Mouse (Mus musculus) ES-Bruce4 (cell line): ENCODE results near the gene Slc26a8. TPM values are rescaled to one million over a fixed set of nuclear protein-coding genes. Genes with fewer than 3 reads are reported as not detected.
A peak's percentile ranks its signal among the peaks of the same experiment; 100 is the strongest.

ENCODE experiments used
- H3K27ac ChIP-seq: 2 replicates; pipeline ENCODE4 v1.5.1; 2012; ENCODE audit warnings: low read length, inconsistent platforms; ENCODE audit not compliant: insufficient read depth
- H3K27me3 ChIP-seq: 2 replicates; pipeline ENCODE4 v1.6.1; 2012; ENCODE audit warnings: mild to moderate bottlenecking, low read length, inconsistent platforms; ENCODE audit not compliant: control insufficient read depth, poor library complexity, insufficient read depth, severe bottlenecking
- H3K36me3 ChIP-seq: 2 replicates; pipeline ENCODE4 v1.6.1; 2012; ENCODE audit warnings: inconsistent platforms, mild to moderate bottlenecking, low read length, moderate library complexity; ENCODE audit not compliant: control insufficient read depth, poor library complexity, insufficient read depth, severe bottlenecking
- H3K4me1 ChIP-seq: one replicate; pipeline ENCODE4 v1.8.1; 2011; ENCODE audit warnings: low read length; ENCODE audit not compliant: control insufficient read depth, insufficient read depth
- H3K4me3 ChIP-seq: 2 replicates; pipeline ENCODE4 v1.5.1; 2011; ENCODE audit warnings: low read depth, mild to moderate bottlenecking, low read length
- H3K9ac ChIP-seq: 2 replicates; pipeline ENCODE4 v1.6.1; 2012; ENCODE audit warnings: low read depth, mild to moderate bottlenecking, inconsistent platforms; ENCODE audit not compliant: poor library complexity, severe bottlenecking
- H3K9me3 ChIP-seq: replicated peaks from 2 replicates; pipeline ENCODE4 v1.6.1; 2012; ENCODE audit warnings: mild to moderate bottlenecking, low read length, inconsistent platforms; ENCODE audit not compliant: control insufficient read depth, poor library complexity, insufficient read depth, severe bottlenecking
- CTCF ChIP-seq: IDR thresholded peaks from one replicate; pipeline ENCODE4 v1.8.1; 2011; ENCODE audit warnings: low read depth, low read length
- EP300 ChIP-seq: IDR thresholded peaks from 2 replicates; pipeline ENCODE4 v1.6.1; 2011; ENCODE audit warnings: low read depth, low read length; ENCODE audit not compliant: insufficient read depth
- POLR2A ChIP-seq: IDR thresholded peaks from one replicate; pipeline ENCODE4 v1.8.1; 2011; ENCODE audit warnings: low read length; ENCODE audit not compliant: insufficient read depth
- polyA plus RNA-seq: library from polyadenylated mRNA; stranded (reverse); fragments of >200 nt; gene quantifications from 2 replicates; pipeline ENCODE4 v1.2.4, GENCODE M21; 2011; ENCODE audit warnings: low read depth; ENCODE audit not compliant: missing spikeins, insufficient read depth, insufficient read length

The Slc26a8 gene
- polyA plus RNA-seq, 1 experiment = 2.3 TPM

DNA sequence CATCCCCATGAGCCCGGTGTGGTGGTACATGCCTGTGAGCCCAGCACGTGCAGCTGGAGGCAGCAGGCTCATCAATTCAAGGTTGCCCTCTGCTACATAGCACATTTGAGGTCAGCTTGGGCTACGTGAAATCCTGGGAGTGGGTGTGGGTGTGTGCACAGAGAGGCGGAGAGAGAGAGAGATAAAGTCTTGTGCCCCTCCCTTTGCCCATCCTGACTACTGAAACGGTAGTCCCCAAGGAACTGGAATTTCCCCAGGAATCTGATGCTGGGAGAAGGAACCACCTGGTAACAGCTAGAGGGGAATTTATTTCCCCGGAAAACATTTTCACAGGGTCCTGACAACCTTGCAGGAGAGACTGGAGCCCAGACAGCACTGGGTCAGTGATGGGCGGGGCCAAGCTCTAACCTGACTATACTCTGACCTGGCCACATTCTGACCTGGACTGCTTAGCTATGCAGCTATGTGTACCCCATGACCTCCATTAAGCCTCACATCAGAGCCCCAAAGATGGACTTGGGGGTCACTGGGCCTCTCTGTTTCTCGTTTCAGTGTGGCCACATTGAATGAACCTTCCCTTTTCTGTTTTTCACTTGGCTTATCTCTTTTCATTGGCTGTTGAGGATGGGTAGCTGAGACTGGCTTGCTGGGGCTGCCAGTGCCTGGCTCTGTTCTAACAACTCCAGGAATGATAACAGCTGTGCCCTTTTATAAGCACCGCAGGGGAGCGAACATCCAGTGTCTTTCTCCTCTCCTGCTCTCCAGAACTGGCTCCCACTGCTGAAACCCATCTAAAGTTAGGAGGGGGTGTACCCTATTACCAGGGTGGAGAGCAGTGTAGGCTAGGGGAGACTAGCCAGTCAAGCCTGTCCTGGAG lies 61.5 kb downstream of the Slc26a8 start:
- TF ChIP-seq CTCF = no peak
- no peak for TF ChIP-seq EP300
- TF ChIP-seq POLR2A = no peak
- H3K9ac ChIP-seq = no peak overlapping the region
- no peaks in the 10 kb centered on the region for H3K9me3 ChIP-seq
- H3K4me3 ChIP-seq = no peak overlapping the region
- H3K27ac ChIP-seq = 0 out of 2 replicates have a peak overlapping the region, but pooled peaks have one; percentile 24
- H3K36me3 ChIP-seq = no peaks in the 10 kb centered on the region
- H3K27me3 ChIP-seq = no peaks in the 10 kb centered on the region
- peaks cover 6% of the 10 kb centered on the region for H3K4me1 ChIP-seq

DNA sequence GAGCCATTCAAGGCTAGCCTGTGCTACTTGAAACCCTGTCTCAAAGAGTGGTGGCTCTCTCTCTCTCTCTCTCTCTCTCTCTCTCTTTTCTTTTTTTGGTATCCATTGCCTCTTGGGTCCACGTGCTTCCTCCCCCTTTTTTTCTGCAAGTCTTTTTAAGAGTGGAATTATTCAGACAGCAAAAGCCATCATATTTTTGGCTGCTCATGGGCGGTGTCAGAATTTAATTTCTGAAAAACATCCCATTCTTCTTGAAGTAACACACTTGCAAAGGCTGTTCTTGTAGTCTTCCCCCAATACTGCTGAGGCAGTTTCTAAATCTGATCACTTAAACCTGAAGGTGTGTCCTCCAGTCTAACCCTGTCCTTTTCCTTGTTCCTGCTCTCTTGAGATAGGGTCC lies 63.1 kb downstream of the Slc26a8 start:
- Histone ChIP-seq H3K27ac (no peak overlapping the region), H3K36me3 (no peaks in the 10 kb centered on the region), H3K9me3 (no peaks in the 10 kb centered on the region), H3K4me3 (no peak overlapping the region), H3K4me1 (peaks cover 6% of the 10 kb centered on the region), H3K27me3 (no peaks in the 10 kb centered on the region), H3K9ac (no peak overlapping the region)
- TF ChIP-seq POLR2A (no peak), EP300 (no peak), CTCF (no peak)

DNA sequence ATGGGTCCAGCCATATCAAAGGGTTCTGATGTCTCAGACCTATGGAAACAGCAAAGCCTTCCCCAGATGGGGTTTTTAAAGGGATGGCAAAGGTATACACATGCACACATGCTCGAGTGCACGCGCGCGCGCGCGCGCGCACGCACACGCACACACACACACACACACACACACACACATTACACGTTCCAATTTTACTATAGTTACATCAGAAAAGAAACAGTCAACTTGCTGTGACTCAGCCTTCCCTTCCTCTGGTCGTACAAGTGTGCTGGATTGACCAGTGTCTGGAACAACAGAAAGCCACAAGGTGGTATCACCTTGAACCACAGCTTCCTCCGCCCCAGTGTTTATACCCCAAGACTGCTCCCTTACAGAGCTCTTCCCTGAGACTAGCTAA lies 64.7 kb downstream of the Slc26a8 start:
- no peaks in the 10 kb centered on the region for H3K36me3 ChIP-seq
- H3K4me1 ChIP-seq = peaks cover 6% of the 10 kb centered on the region

DNA sequence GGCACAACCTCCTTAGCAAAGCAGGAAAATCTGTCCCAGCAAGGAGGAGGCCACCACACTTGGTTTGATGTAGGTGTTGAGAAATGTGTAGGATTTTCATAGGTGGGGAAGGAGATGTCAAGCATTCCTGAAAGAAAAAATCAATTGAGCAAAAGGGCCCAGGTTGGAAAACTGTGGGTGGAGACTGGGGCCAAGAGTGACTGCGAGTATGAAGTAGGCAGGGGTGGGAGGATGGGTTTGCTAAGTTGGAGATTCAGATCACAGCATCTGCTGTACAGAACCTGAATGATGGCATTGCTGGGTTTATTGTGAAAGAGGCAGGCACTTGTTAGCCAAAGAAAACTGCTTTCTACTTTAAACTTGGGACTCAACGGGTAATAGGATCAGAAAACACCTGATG lies 65.2 kb downstream of the Slc26a8 start:
- H3K27ac ChIP-seq = no peak overlapping the region
- no peak overlapping the region for H3K4me3 ChIP-seq
- H3K4me1 ChIP-seq = peaks cover 6% of the 10 kb centered on the region
- peaks cover 2% of the 10 kb centered on the region for H3K36me3 ChIP-seq
- H3K9me3 ChIP-seq = no peaks in the 10 kb centered on the region
- no peak for TF ChIP-seq EP300
- no peak for TF ChIP-seq CTCF
- TF ChIP-seq POLR2A = no peak
- H3K9ac ChIP-seq = no peak overlapping the region
- H3K27me3 ChIP-seq = no peaks in the 10 kb centered on the region

More for the DNA sequence above, 64.7 kb downstream of the Slc26a8 start:
- no peaks in the 10 kb centered on the region for H3K27me3 ChIP-seq
- no peak overlapping the region for H3K27ac ChIP-seq
- H3K9me3 ChIP-seq = no peaks in the 10 kb centered on the region
- 0 out of 2 replicates have a peak overlapping the region, but pooled peaks have one; percentile 12 for H3K9ac ChIP-seq
- H3K4me3 ChIP-seq = no peak overlapping the region
- TF ChIP-seq EP300 (no peak), CTCF (no peak), POLR2A (no peak)

DNA sequence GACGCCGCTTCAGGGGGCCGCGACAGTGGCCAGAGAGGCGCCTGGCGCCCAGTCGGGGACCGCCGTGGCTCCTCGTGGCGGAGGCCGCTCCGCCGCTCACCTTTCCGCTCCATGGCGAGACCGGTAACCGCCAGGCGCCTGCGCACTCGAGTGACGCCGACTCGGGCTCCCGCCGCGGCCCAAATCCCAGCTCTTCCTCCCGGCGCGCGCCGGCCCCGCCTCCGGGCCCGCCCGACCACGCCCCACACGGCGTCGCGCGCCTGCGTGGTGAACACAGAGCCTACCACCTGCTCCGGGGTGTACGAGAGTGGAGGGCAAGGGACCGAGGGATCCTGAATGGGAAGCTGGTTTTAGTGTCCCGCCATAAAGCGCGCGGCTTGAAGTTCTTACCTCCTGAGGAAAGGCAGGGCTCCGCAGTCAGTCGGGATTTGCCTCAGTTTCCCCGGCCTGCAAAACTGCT lies 67.7 kb downstream of the Slc26a8 start, which contains the start of gene Srpk1:
Srpk1 (minus strand) TSS at position 410 of the 460 bp plus-strand sequence.
- Histone ChIP-seq H3K9me3 (no peaks in the 10 kb centered on the region), H3K27me3 (no peaks in the 10 kb centered on the region), H3K36me3 (peaks cover 10% of the 10 kb centered on the region), H3K4me3 (peak within 1 kb of the TSS; percentile 90), H3K4me1 (no peaks in the 10 kb centered on the region), H3K9ac (peak within 1 kb of the TSS; percentile 94), H3K27ac (peak within 1 kb of the TSS; percentile 54)
- TF ChIP-seq CTCF (no peak), EP300 (no peak), POLR2A (peak; percentile 67)
